Mouse (Mus musculus) lung, embryonic 15.5 days (tissue): ENCODE data around the gene Smad3. TPM values are rescaled to one million over a fixed set of nuclear protein-coding genes. Genes with fewer than 3 reads are reported as not detected.

Experiments used
- ATAC-seq: fragments of 200-750 bp; cut with Nextera tagmentation; 2 replicates; pipeline ENCODE4 v1.8.0; 2017; ENCODE audit warnings: moderate number of reproducible peaks, borderline replicate concordance; ENCODE audit not compliant: low FRiP score, low TSS enrichment; ENCODE audit errors: extremely low read depth
- H3K27ac ChIP-seq: fragments of 300-500 bp; sonication (generic); 2 replicates; pipeline ENCODE4 v1.5.1; 2015; ENCODE audit warnings: moderate library complexity, mild to moderate bottlenecking, inconsistent platforms
- H3K27me3 ChIP-seq: fragments of 300-500 bp; sonication (generic); 2 replicates; pipeline ENCODE4 v1.6.1; 2015; ENCODE audit warnings: inconsistent platforms
- H3K36me3 ChIP-seq: fragments of 300-500 bp; sonication (generic); 2 replicates; pipeline ENCODE4 v1.6.1; 2015; ENCODE audit warnings: inconsistent platforms
- H3K4me1 ChIP-seq: fragments of 300-500 bp; sonication (generic); 2 replicates; pipeline ENCODE4 v1.6.1; 2015; ENCODE audit warnings: inconsistent platforms
- H3K4me2 ChIP-seq: fragments of 300-500 bp; sonication (generic); 2 replicates; pipeline ENCODE4 v1.6.1; 2015; ENCODE audit warnings: inconsistent platforms, mild to moderate bottlenecking, moderate library complexity
- H3K4me3 ChIP-seq: fragments of 300-500 bp; sonication (generic); 2 replicates; pipeline ENCODE4 v1.5.1; 2015; ENCODE audit warnings: mild to moderate bottlenecking, inconsistent platforms
- H3K9ac ChIP-seq: fragments of 300-500 bp; sonication (generic); 2 replicates; pipeline ENCODE4 v1.6.1; 2015; ENCODE audit warnings: inconsistent platforms
- H3K9me3 ChIP-seq: fragments of 300-500 bp; sonication (generic); 2 replicates; pipeline ENCODE4 v1.6.1; 2016; ENCODE audit warnings: inconsistent platforms
- WGBS: fragments of 180-500 bp; shearing (Covaris S2); methylation state at CpG from one replicate; pipeline ENCODE4 v1.1.7; 2015; 5-methylcytosine and 5-hydroxymethylcytosine counted together
- polyA plus RNA-seq: library from polyadenylated mRNA; unstranded; fragments of >200 nt; fragmentation: Nextera tagmentation; extraction: Ambion mirVana; gene quantifications from 2 replicates; pipeline ENCODE4 v1.2.1, GENCODE M21; 2015

Gene Smad3
- polyA plus RNA-seq, 1 experiment from 2014 or later: 20.7 TPM

GRCm38 (mm10) chr9:63752576-63752975 is 5.2 kb downstream of the Smad3 start:
- 45% methylated on average over 7 of the region's 7 CpGs for WGBS
- Histone ChIP-seq H3K9me3 (no peaks in the 10 kb centered on the region), H3K4me3 (no peak overlapping the region), H3K27me3 (no peaks in the 10 kb centered on the region), H3K36me3 (no peaks in the 10 kb centered on the region), H3K27ac (0 out of 2 replicates have a peak overlapping the region, but pooled peaks have one; percentile 42), H3K4me1 (peaks cover 87% of the 10 kb centered on the region), H3K9ac (no peak overlapping the region), H3K4me2 (peak overlapping the region; percentile 82)
- no peak for ATAC-seq

- no peak for ATAC-seq
- whole genome bisulfite sequencing: 59% methylated on average over 4 of the region's 4 CpGs
- Histone ChIP-seq H3K9me3 (no peaks in the 10 kb centered on the region), H3K36me3 (no peaks in the 10 kb centered on the region), H3K4me1 (peaks cover 96% of the 10 kb centered on the region), H3K4me3 (no peak overlapping the region), H3K27me3 (no peaks in the 10 kb centered on the region), H3K4me2 (no peak overlapping the region), H3K27ac (no peak overlapping the region), H3K9ac (no peak overlapping the region)
These were observed 6.5 kb downstream of the Smad3 start for GRCm38 (mm10) chr9:63751325-63751724.

GRCm38 (mm10) chr9:63750360-63750974 is 7.3 kb downstream of the Smad3 start:
- WGBS: 14% methylated on average over 10 of the region's 10 CpGs
- no peak for ATAC-seq
- H3K9me3 ChIP-seq: no peaks in the 10 kb centered on the region
- no peak overlapping the region for H3K4me2 ChIP-seq
- no peak overlapping the region for H3K9ac ChIP-seq
- peaks cover 96% of the 10 kb centered on the region for H3K4me1 ChIP-seq
- H3K27ac ChIP-seq: peak overlapping the region; percentile 29
- H3K36me3 ChIP-seq: no peaks in the 10 kb centered on the region
- H3K27me3 ChIP-seq: no peaks in the 10 kb centered on the region
- no peak overlapping the region for H3K4me3 ChIP-seq

GRCm38 (mm10) chr9:63749296-63749915 is 8.4 kb downstream of the Smad3 start:
- no peak for ATAC-seq

GRCm38 (mm10) chr9:63747645-63748295 is 10.0 kb downstream of the Smad3 start:
- Histone ChIP-seq H3K9me3 (no peaks in the 10 kb centered on the region), H3K36me3 (no peaks in the 10 kb centered on the region), H3K27ac (no peak overlapping the region), H3K4me1 (peaks cover 91% of the 10 kb centered on the region), H3K4me3 (no peak overlapping the region), H3K27me3 (no peaks in the 10 kb centered on the region), H3K9ac (no peak overlapping the region), H3K4me2 (no peak overlapping the region)
- ATAC-seq: no peak
- WGBS: 79% methylated on average over 9 of the region's 9 CpGs

More at GRCm38 (mm10) chr9:63749296-63749915, 8.4 kb downstream of the Smad3 start:
- Histone ChIP-seq H3K36me3 (no peaks in the 10 kb centered on the region), H3K27me3 (no peaks in the 10 kb centered on the region), H3K4me1 (peaks cover 93% of the 10 kb centered on the region), H3K9me3 (no peaks in the 10 kb centered on the region), H3K9ac (no peak overlapping the region), H3K4me2 (peak overlapping the region; percentile 14; the same call in 1 of the 2 replicates), H3K4me3 (no peak overlapping the region), H3K27ac (peak overlapping the region; percentile 25)
- WGBS: 29% methylated on average over 15 of the region's 15 CpGs

GRCm38 (mm10) chr9:63746980-63747379 is 10.8 kb downstream of the Smad3 start:
- Histone ChIP-seq H3K27ac (no peak overlapping the region), H3K36me3 (no peaks in the 10 kb centered on the region), H3K9ac (no peak overlapping the region), H3K4me1 (peaks cover 92% of the 10 kb centered on the region), H3K27me3 (no peaks in the 10 kb centered on the region), H3K9me3 (no peaks in the 10 kb centered on the region), H3K4me3 (no peak overlapping the region), H3K4me2 (no peak overlapping the region)
- 91% methylated on average over 3 of the region's 3 CpGs for WGBS
- no peak for ATAC-seq

GRCm38 (mm10) chr9:63745821-63746632 is 11.8 kb downstream of the Smad3 start:
- no peaks in the 10 kb centered on the region for H3K27me3 ChIP-seq
- H3K27ac ChIP-seq: peak overlapping the region; percentile 1; the same call in 1 of the 2 replicates
- peaks cover 93% of the 10 kb centered on the region for H3K4me1 ChIP-seq
- no peak for ATAC-seq
- WGBS: 49% methylated on average over 19 of the region's 19 CpGs
- H3K4me3 ChIP-seq: no peak overlapping the region
- H3K9me3 ChIP-seq: no peaks in the 10 kb centered on the region
- H3K36me3 ChIP-seq: no peaks in the 10 kb centered on the region
- H3K9ac ChIP-seq: no peak overlapping the region
- H3K4me2 ChIP-seq: no peak overlapping the region

- Histone ChIP-seq H3K4me1 (peaks cover 85% of the 10 kb centered on the region), H3K27ac (no peak overlapping the region), H3K27me3 (no peaks in the 10 kb centered on the region), H3K9me3 (no peaks in the 10 kb centered on the region), H3K4me3 (no peak overlapping the region), H3K4me2 (no peak overlapping the region), H3K9ac (no peak overlapping the region), H3K36me3 (no peaks in the 10 kb centered on the region)
- WGBS: 93% methylated on average over 5 of the region's 5 CpGs
- no peak for ATAC-seq
These were observed 13.2 kb downstream of the Smad3 start for GRCm38 (mm10) chr9:63744595-63744994.

GRCm38 (mm10) chr9:63743775-63744174 is 14.0 kb downstream of the Smad3 start:
- WGBS: 71% methylated on average over 11 of the region's 11 CpGs
- Histone ChIP-seq H3K36me3 (no peaks in the 10 kb centered on the region; the same call in 1 of the 2 replicates), H3K4me3 (no peak overlapping the region), H3K4me1 (peaks cover 85% of the 10 kb centered on the region), H3K4me2 (no peak overlapping the region), H3K27ac (no peak overlapping the region), H3K9me3 (no peaks in the 10 kb centered on the region), H3K27me3 (no peaks in the 10 kb centered on the region), H3K9ac (no peak overlapping the region)
- ATAC-seq: no peak

- H3K4me3 ChIP-seq: no peak overlapping the region
- H3K27me3 ChIP-seq: no peaks in the 10 kb centered on the region
- ATAC-seq: no peak; the same call in 1 of the 2 replicates
- H3K27ac ChIP-seq: peak overlapping the region; percentile 46
- 46% methylated on average over 13 of the region's 13 CpGs for WGBS
- H3K9ac ChIP-seq: no peak overlapping the region
- no peaks in the 10 kb centered on the region; the same call in 1 of the 2 replicates for H3K36me3 ChIP-seq
- H3K4me2 ChIP-seq: no peak overlapping the region
- peaks cover 86% of the 10 kb centered on the region for H3K4me1 ChIP-seq
- no peaks in the 10 kb centered on the region for H3K9me3 ChIP-seq
These were observed 14.7 kb downstream of the Smad3 start for GRCm38 (mm10) chr9:63742887-63743660.

GRCm38 (mm10) chr9:63742318-63742717 is 15.5 kb downstream of the Smad3 start:
- Histone ChIP-seq H3K4me1 (peaks cover 86% of the 10 kb centered on the region), H3K4me3 (no peak overlapping the region), H3K9me3 (no peaks in the 10 kb centered on the region), H3K9ac (no peak overlapping the region), H3K27me3 (no peaks in the 10 kb centered on the region), H3K4me2 (no peak overlapping the region), H3K36me3 (no peaks in the 10 kb centered on the region; the same call in 1 of the 2 replicates), H3K27ac (peak overlapping the region; percentile 46)
- no peak for ATAC-seq
- WGBS: 26% methylated on average over 3 of the region's 3 CpGs
